Mouse (Mus musculus) small intestine, adult 2 months (tissue): ENCODE results near the gene Ubac2. TPM values are rescaled to one million over a fixed set of nuclear protein-coding genes. Genes with fewer than 3 reads are reported as not detected.
A peak's percentile ranks its signal among the peaks of the same experiment; 100 is the strongest.
"Not testable (repeated sequence)": the region's sequence is repeated elsewhere in the genome, so short reads cannot be mapped to it uniquely, and the experiment has no call there.

Source experiments
- H3K27ac ChIP-seq: fragments of 200-500 bp; 2 replicates; pipeline ENCODE4 v1.5.1; 2012; ENCODE audit warnings: low read depth, low read length, control low read depth, inconsistent platforms; ENCODE audit not compliant: insufficient read depth
- H3K27me3 ChIP-seq: fragments of 200-500 bp; 2 replicates; pipeline ENCODE4 v1.6.1; 2012; ENCODE audit warnings: mild to moderate bottlenecking, moderate library complexity, low read length, inconsistent platforms; ENCODE audit not compliant: control insufficient read depth, insufficient read depth
- H3K36me3 ChIP-seq: fragments of 200-500 bp; 2 replicates; pipeline ENCODE4 v1.6.1; 2012; ENCODE audit warnings: mild to moderate bottlenecking, low read length, control low read depth, inconsistent platforms; ENCODE audit not compliant: control insufficient read depth, insufficient read depth
- H3K4me1 ChIP-seq: fragments of 200-500 bp; 2 replicates; pipeline ENCODE4 v1.6.1; 2012; ENCODE audit warnings: low read length, inconsistent platforms, mixed read lengths; ENCODE audit not compliant: control insufficient read depth, insufficient read depth, insufficient read length
- H3K4me3 ChIP-seq: fragments of 200-500 bp; 2 replicates; pipeline ENCODE4 v1.5.1; 2012; ENCODE audit warnings: low read depth, mild to moderate bottlenecking, control low read depth, inconsistent platforms, low read length, moderate library complexity
- CTCF ChIP-seq: fragments of 200-500 bp; IDR thresholded peaks from 2 replicates; pipeline ENCODE4 v1.5.1; 2012; ENCODE audit warnings: low read depth, mild to moderate bottlenecking, control low read depth, inconsistent platforms, low read length, moderate library complexity, mixed read lengths; ENCODE audit not compliant: insufficient replicate concordance, insufficient read length; ENCODE audit errors: extremely low read depth
- POLR2A ChIP-seq: fragments of 200-500 bp; IDR thresholded peaks from 2 replicates; pipeline ENCODE4 v1.6.1; 2012; ENCODE audit warnings: low read depth, mild to moderate bottlenecking, control low read depth, inconsistent platforms, low read length, moderate library complexity
- WGBS: fragments of 180-500 bp; shearing (Covaris S2); methylation state at CpG from one replicate; pipeline ENCODE4 v1.1.7; 2018; 5-methylcytosine and 5-hydroxymethylcytosine counted together
- polyA plus RNA-seq: library from polyadenylated mRNA; depleted of rRNA; stranded (reverse); fragments of >200 nt; gene quantifications from 2 replicates; pipeline ENCODE4 v1.2.3, GENCODE M21; 2012

The Ubac2 gene
- polyA plus RNA-seq, 1 experiment, result 48.4 TPM

DNA sequence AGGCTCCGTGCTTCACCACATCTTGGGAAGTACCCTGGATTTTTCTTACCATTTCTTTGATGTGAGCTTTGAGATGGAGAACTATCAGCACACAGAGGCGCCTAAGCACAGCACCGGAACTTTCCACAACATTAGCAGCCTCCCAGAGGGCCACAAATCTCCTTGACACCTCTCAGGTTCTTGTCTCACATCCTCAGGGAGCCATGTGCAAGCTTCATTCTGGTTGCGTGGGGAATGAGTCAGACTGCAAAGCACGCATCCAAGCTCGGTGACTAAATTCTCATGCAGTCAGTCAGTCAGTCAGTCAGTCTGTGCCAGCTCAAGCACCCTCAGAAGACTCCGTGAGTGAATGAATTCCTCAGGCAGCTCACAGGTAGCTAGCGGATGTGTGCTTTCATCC is 25.9 kb upstream of the Ubac2 start:
- H3K27ac ChIP-seq, result no peak overlapping the region
- no peaks in the 10 kb centered on the region for H3K27me3 ChIP-seq
- H3K4me1 ChIP-seq, result no peaks in the 10 kb centered on the region
- WGBS, result 83% methylated on average over 8 of the region's 8 CpGs
- no peaks in the 10 kb centered on the region for H3K36me3 ChIP-seq
- TF ChIP-seq CTCF (no peak), POLR2A (no peak)
- H3K4me3 ChIP-seq, result no peak overlapping the region

DNA sequence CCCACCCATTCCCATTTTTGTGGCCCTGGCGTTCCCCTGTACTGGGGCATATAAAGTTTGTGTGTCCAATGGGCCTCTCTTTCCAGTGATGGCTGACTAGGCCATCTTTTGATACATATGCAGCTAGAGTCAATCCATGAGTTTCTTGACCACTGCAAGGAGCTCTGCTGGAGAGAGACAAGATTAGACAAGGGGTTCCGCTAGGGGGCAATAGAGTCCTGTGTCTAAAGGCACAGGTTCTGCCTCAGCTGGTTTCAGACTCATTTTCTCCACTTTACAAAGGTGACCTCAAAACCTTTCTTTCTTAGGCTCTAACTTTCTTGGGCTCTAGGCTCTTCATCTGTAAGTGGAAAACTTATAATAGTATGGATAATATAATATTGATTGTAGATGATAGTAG is 13.3 kb upstream of the Ubac2 start:
- H3K36me3 ChIP-seq, H3K27me3 ChIP-seq, H3K27ac ChIP-seq, H3K4me1 ChIP-seq, H3K4me3 ChIP-seq: not testable (repeated sequence)
- TF ChIP-seq CTCF, result peak; percentile 44; the same call in 1 of the 2 replicates
- WGBS, result 5% methylated on average over 2 of the region's 2 CpGs

DNA sequence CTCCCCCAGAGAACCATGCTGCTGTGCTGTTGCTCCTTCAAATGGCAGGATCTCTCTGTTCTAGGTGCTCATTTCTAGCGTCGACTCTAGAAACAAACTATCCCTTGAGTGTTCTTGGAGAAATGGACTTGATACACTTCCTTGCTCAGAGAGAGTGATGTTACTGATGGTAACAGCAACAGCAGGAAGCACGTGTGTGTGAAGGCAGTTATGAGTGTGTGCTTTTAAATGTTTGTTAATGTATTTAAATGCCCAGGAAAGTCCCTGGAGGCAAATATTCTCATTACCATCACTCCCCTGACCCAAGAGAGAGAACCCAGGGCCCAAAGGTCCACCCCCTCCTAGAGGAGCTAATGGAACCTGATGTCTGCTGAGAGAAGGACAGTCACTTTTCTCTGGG is 11.8 kb upstream of the Ubac2 start:
- H3K4me3 ChIP-seq, result no peak overlapping the region
- no peaks in the 10 kb centered on the region for H3K27me3 ChIP-seq
- H3K4me1 ChIP-seq, result no peaks in the 10 kb centered on the region
- 60% methylated on average over 3 of the region's 3 CpGs for WGBS
- TF ChIP-seq CTCF (no peak), POLR2A (no peak)
- no peak overlapping the region for H3K27ac ChIP-seq
- no peaks in the 10 kb centered on the region for H3K36me3 ChIP-seq

DNA sequence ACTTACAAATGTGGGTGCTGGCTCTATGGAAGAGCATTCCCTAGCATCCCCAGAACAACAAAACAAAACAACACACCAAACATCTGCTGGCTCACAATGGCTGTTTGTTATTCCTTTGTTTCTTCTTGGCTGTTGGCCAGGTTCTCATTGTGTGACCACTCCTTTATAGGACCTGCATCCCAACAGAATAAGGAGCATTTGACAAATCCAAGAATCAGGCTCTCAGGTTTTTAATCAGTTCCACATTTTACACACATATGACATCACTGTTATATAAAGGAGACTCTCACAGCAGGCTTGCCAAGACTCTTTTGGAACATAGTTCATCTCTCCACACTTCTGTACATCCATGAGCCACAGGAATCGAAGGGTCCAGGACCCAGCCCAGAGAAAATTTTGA is 9.3 kb upstream of the Ubac2 start:
- H3K27me3 ChIP-seq, result no peaks in the 10 kb centered on the region
- no peak overlapping the region for H3K4me3 ChIP-seq
- no peak for TF ChIP-seq CTCF
- no peak for TF ChIP-seq POLR2A
- H3K27ac ChIP-seq, result no peak overlapping the region
- no peaks in the 10 kb centered on the region for H3K36me3 ChIP-seq
- H3K4me1 ChIP-seq, result no peaks in the 10 kb centered on the region
- 57% methylated on average over 1 of the region's 1 CpGs for WGBS

DNA sequence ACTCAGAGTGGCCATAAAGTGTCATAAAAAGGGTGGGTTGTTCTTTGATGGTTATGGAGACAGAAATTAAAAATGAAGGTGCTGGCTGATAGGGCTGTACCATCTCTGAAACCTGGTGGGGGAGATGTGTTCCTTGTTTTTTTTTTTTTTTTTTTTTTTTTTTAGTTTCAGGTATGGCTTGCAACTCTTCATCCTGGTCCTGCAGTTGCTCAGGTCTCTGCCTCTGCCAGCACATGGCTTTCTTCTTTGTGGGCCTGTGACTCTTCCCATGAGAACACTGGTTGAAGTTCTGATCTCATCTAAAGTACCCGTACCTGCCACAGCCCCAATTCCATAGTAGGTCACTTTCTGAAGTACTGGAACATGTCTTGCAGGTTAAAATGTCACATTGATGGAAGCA is 5.7 kb upstream of the Ubac2 start:
- 61% methylated on average over 1 of the region's 1 CpGs for WGBS
- no peak for TF ChIP-seq CTCF
- TF ChIP-seq POLR2A, result no peak
- H3K27ac ChIP-seq, result 0 out of 2 replicates have a peak overlapping the region, but pooled peaks have one; percentile 29
- H3K4me3 ChIP-seq, result no peak overlapping the region
- H3K4me1 ChIP-seq, result no peaks in the 10 kb centered on the region
- no peaks in the 10 kb centered on the region for H3K27me3 ChIP-seq
- no peaks in the 10 kb centered on the region for H3K36me3 ChIP-seq

DNA sequence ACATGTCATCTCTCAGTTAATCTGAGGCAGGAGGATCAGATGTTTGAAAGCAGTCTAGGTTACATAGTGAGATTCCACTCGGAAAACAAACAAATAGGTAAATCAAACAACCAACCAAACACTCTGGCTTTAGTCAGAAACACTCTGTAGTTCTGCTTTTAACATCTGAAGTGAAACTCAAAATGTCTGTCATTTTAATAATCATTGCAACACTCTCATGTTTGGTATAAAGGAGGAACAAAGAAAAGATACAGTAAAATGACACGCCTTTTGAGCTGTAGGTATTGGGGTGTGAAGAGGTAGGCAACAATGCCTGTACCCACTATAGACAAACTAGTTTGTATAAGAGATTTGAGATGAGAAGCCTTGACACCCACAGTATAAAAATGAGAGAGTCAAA is 5.2 kb upstream of the Ubac2 start:
- Histone ChIP-seq H3K4me3 (no peak overlapping the region), H3K36me3 (no peaks in the 10 kb centered on the region), H3K27me3 (no peaks in the 10 kb centered on the region), H3K27ac (0 out of 2 replicates have a peak overlapping the region, but pooled peaks have one; percentile 29), H3K4me1 (no peaks in the 10 kb centered on the region)
- WGBS, result 65% methylated on average over 2 of the region's 2 CpGs
- TF ChIP-seq CTCF (no peak), POLR2A (no peak)

DNA sequence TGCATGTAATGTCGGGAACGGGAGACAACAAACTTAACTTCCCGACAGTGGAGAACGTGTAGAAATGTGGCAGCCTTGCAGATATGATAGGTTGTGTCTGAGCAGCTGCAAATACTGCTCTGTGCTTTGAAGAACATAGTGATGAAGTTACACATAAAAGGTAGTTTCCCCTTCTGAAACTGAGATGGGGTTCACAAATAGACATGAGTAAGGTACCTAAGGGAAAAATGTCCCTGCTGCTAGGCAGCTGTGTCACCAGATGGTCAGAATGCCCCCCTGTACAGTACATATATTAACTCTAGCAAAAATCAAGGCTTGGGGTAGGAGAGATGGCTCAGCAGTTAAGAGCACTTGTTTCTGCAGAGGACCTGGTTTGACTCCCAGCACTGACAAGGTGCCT is 4.8 kb upstream of the Ubac2 start:
- no peak for TF ChIP-seq CTCF
- TF ChIP-seq POLR2A, result no peak
- no peak overlapping the region for H3K27ac ChIP-seq
- WGBS, result 72% methylated on average over 4 of the region's 4 CpGs

DNA sequence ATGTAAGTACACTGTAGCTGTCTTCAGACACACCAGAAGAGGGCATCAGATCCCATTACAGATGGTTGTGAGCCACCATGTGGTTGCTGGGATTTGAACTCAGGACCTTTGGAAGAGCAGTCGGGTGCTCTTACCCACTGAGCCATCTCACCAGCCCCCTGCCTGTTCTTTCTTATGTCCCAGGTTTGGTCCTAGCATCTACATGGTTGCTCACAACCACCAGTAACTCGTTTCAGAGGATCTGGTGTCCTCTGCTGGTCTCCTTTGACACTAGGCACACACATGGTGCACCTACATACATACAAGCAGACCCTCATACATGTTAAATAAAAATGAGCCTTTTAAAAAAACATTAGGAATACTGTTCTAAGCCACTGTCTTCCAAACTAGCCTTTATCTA is 2.2 kb upstream of the Ubac2 start:
- WGBS, result 60% methylated on average over 2 of the region's 2 CpGs
- not testable (repeated sequence) for H3K27ac ChIP-seq, H3K4me1 ChIP-seq, H3K4me3 ChIP-seq, H3K27me3 ChIP-seq, H3K36me3 ChIP-seq

More for the DNA sequence above, 4.8 kb upstream of the Ubac2 start:
- H3K4me1 ChIP-seq, result no peaks in the 10 kb centered on the region
- H3K4me3 ChIP-seq, result no peak overlapping the region
- no peaks in the 10 kb centered on the region for H3K27me3 ChIP-seq
- no peaks in the 10 kb centered on the region for H3K36me3 ChIP-seq
